Mouse (Mus musculus) stomach, embryonic 16.5 days (tissue): ENCODE measurements at regions not wholly inside any gene's neighbourhood (a gene's known extent, or its start where the extent isn't known, plus 50 kb on each side); places are given as distances from the start of the nearest gene placed in this dataset.

ENCODE experiments used
- ATAC-seq: fragments of 200-750 bp; cut with Nextera tagmentation; 2 replicates; pipeline ENCODE4 v1.8.0; 2017; ENCODE audit warnings: moderate number of reproducible peaks, moderate TSS enrichment; ENCODE audit not compliant: insufficient read depth, low FRiP score
- H3K27ac ChIP-seq: fragments of 300-500 bp; sonication (generic); 2 replicates; pipeline ENCODE4 v1.5.1; 2014; ENCODE audit warnings: low read length
- H3K27me3 ChIP-seq: fragments of 300-500 bp; sonication (generic); 2 replicates; pipeline ENCODE4 v1.6.1; 2014; ENCODE audit warnings: low read length, control low read depth, mixed read lengths; ENCODE audit not compliant: control insufficient read depth, insufficient read depth
- H3K36me3 ChIP-seq: fragments of 300-500 bp; sonication (generic); 2 replicates; pipeline ENCODE4 v1.6.1; 2014; ENCODE audit warnings: low read length; ENCODE audit not compliant: control insufficient read depth, insufficient read depth
- H3K4me1 ChIP-seq: fragments of 300-500 bp; sonication (generic); 2 replicates; pipeline ENCODE4 v1.6.1; 2014; ENCODE audit warnings: low read length, control low read depth, mixed read lengths; ENCODE audit not compliant: control insufficient read depth, insufficient read depth
- H3K4me2 ChIP-seq: fragments of 300-500 bp; sonication (generic); 2 replicates; pipeline ENCODE4 v1.6.1; 2014; ENCODE audit warnings: low read depth, low read length, mixed read lengths
- H3K4me3 ChIP-seq: fragments of 300-500 bp; sonication (generic); replicated peaks from 2 replicates; pipeline ENCODE4 v1.5.1; 2014; ENCODE audit warnings: mild to moderate bottlenecking, low read length
- H3K9ac ChIP-seq: fragments of 300-500 bp; sonication (generic); 2 replicates; pipeline ENCODE4 v1.6.1; 2014; ENCODE audit warnings: low read length
- H3K9me3 ChIP-seq: fragments of 300-500 bp; sonication (generic); replicated peaks from 2 replicates; pipeline ENCODE4 v1.6.1; 2016; ENCODE audit warnings: low read length, control low read depth; ENCODE audit not compliant: control insufficient read depth
- WGBS: fragments of 180-500 bp; shearing (Covaris S2); extraction: QIAGEN DNeasy Blood & Tissue Kit; methylation state at CpG from one replicate; pipeline ENCODE4 v1.1.7; 2014; 5-methylcytosine and 5-hydroxymethylcytosine counted together

GRCm38 (mm10) chr6:49657988-49658387, 164.5 kb upstream of the Npy start:
- H3K4me2 ChIP-seq = no peak overlapping the region
- 59% methylated on average over 9 of the region's 9 CpGs for WGBS
- no peak overlapping the region for H3K27ac ChIP-seq
- no peak overlapping the region for H3K9ac ChIP-seq
- H3K9me3 ChIP-seq = no peaks in the 10 kb centered on the region
- no peak overlapping the region for H3K4me3 ChIP-seq
- H3K4me1 ChIP-seq = peaks cover 2% of the 10 kb centered on the region; the same call in 1 of the 2 replicates
- no peak for ATAC-seq
- H3K36me3 ChIP-seq = no peaks in the 10 kb centered on the region
- no peaks in the 10 kb centered on the region for H3K27me3 ChIP-seq

DNA sequence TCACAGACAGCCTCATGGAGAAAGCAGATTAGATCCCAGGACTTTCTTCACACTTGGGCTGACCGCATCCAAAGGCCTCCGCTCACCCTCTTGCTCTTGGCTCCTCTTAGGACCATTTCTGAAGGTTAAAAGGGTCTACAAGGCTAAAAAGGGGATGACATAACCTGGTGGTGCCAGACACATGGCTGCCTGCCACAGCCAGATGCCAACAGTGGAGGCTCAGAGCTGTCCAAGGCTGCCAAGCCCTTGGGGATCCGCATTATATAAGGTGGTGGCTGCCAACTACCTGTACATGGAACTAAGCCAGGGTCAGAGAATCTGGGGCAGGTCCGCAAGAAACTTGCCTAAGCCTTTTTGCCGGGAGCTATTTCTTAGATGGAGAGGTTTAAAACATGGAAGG, 151.5 kb upstream of the Npy start:
- H3K27me3 ChIP-seq = no peaks in the 10 kb centered on the region
- no peaks in the 10 kb centered on the region for H3K4me1 ChIP-seq
- no peak overlapping the region for H3K4me2 ChIP-seq
- no peaks in the 10 kb centered on the region for H3K36me3 ChIP-seq
- H3K4me3 ChIP-seq = no peak overlapping the region
- 87% methylated on average over 5 of the region's 5 CpGs for WGBS
- no peak overlapping the region for H3K9ac ChIP-seq
- no peak for ATAC-seq
- no peak overlapping the region for H3K27ac ChIP-seq
- H3K9me3 ChIP-seq = no peaks in the 10 kb centered on the region

- no peak for ATAC-seq
- H3K36me3 ChIP-seq = no peaks in the 10 kb centered on the region
- H3K27ac ChIP-seq = no peak overlapping the region
- 76% methylated on average over 2 of the region's 2 CpGs for WGBS
- H3K4me2 ChIP-seq = no peak overlapping the region
- H3K9ac ChIP-seq = no peak overlapping the region
- H3K4me3 ChIP-seq = no peak overlapping the region
- no peaks in the 10 kb centered on the region for H3K4me1 ChIP-seq
- no peaks in the 10 kb centered on the region for H3K27me3 ChIP-seq
- no peaks in the 10 kb centered on the region for H3K9me3 ChIP-seq
These were observed 150.6 kb upstream of the Npy start for GRCm38 (mm10) chr6:49671912-49672311.

- H3K9ac ChIP-seq = no peak overlapping the region
- no peak overlapping the region for H3K4me3 ChIP-seq
- H3K27me3 ChIP-seq = no peaks in the 10 kb centered on the region
- H3K9me3 ChIP-seq = no peaks in the 10 kb centered on the region
- WGBS = 61% methylated on average over 4 of the region's 4 CpGs
- H3K27ac ChIP-seq = no peak overlapping the region
- no peaks in the 10 kb centered on the region for H3K4me1 ChIP-seq
- H3K36me3 ChIP-seq = no peaks in the 10 kb centered on the region
- no peak for ATAC-seq
- no peak overlapping the region for H3K4me2 ChIP-seq
These were observed 135.7 kb upstream of the Npy start for GRCm38 (mm10) chr6:49686776-49687175.

GRCm38 (mm10) chr6:49692032-49692539, 130.4 kb upstream of the Npy start:
- no peak overlapping the region for H3K9ac ChIP-seq
- no peaks in the 10 kb centered on the region for H3K27me3 ChIP-seq
- H3K9me3 ChIP-seq = no peaks in the 10 kb centered on the region
- H3K4me2 ChIP-seq = no peak overlapping the region
- no peak for ATAC-seq
- no peak overlapping the region for H3K27ac ChIP-seq
- 31% methylated on average over 6 of the region's 6 CpGs for WGBS
- H3K4me3 ChIP-seq = no peak overlapping the region
- H3K36me3 ChIP-seq = no peaks in the 10 kb centered on the region
- H3K4me1 ChIP-seq = no peaks in the 10 kb centered on the region

DNA sequence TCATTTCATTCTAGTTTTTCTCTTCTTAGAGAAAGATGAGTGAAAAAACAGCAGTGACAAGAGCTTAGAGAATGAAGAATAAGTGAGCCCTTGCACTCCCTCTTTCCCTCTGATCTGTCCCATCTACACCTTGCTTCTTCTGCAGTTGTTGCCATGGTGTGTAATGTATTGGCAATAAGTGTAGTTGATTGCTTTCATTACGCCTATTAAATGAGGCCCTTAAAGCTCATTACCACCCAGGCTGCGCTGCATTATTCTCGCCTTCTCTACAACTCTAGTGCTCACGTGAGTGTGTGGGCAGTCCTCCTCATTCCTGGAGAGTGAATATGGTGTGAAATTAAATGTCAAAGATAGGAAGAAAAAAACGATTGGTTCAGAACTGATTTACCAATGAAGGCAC, 127.7 kb upstream of the Npy start:
- 74% methylated on average over 5 of the region's 5 CpGs for WGBS
- H3K27me3 ChIP-seq = no peaks in the 10 kb centered on the region
- no peaks in the 10 kb centered on the region for H3K9me3 ChIP-seq
- no peak overlapping the region for H3K4me2 ChIP-seq
- H3K4me1 ChIP-seq = no peaks in the 10 kb centered on the region
- no peak overlapping the region for H3K27ac ChIP-seq
- H3K36me3 ChIP-seq = no peaks in the 10 kb centered on the region
- no peak overlapping the region for H3K9ac ChIP-seq
- no peak overlapping the region for H3K4me3 ChIP-seq
- no peak for ATAC-seq

- no peaks in the 10 kb centered on the region for H3K4me1 ChIP-seq
- H3K9me3 ChIP-seq = no peaks in the 10 kb centered on the region
- no peak overlapping the region for H3K9ac ChIP-seq
- ATAC-seq = no peak
- H3K36me3 ChIP-seq = no peaks in the 10 kb centered on the region
- H3K27me3 ChIP-seq = no peaks in the 10 kb centered on the region
- 78% methylated on average over 10 of the region's 10 CpGs for whole genome bisulfite sequencing
- no peak overlapping the region for H3K4me3 ChIP-seq
- no peak overlapping the region for H3K27ac ChIP-seq
- H3K4me2 ChIP-seq = no peak overlapping the region
These were observed 125.5 kb upstream of the Npy start for GRCm38 (mm10) chr6:49696990-49697389.

- Histone ChIP-seq H3K9ac (no peak overlapping the region), H3K27me3 (no peaks in the 10 kb centered on the region), H3K4me3 (no peak overlapping the region), H3K9me3 (no peaks in the 10 kb centered on the region), H3K4me2 (no peak overlapping the region), H3K27ac (no peak overlapping the region), H3K4me1 (no peaks in the 10 kb centered on the region), H3K36me3 (no peaks in the 10 kb centered on the region)
- 85% methylated on average over 7 of the region's 7 CpGs for WGBS
- ATAC-seq = no peak
These were observed 121.1 kb upstream of the Npy start for GRCm38 (mm10) chr6:49701453-49701852.

- H3K9me3 ChIP-seq = no peaks in the 10 kb centered on the region
- no peak overlapping the region for H3K4me2 ChIP-seq
- no peak overlapping the region for H3K27ac ChIP-seq
- no peaks in the 10 kb centered on the region for H3K4me1 ChIP-seq
- no peaks in the 10 kb centered on the region for H3K36me3 ChIP-seq
- H3K9ac ChIP-seq = no peak overlapping the region
- ATAC-seq = no peak
- H3K4me3 ChIP-seq = no peak overlapping the region
- H3K27me3 ChIP-seq = no peaks in the 10 kb centered on the region
- WGBS = 88% methylated on average over 1 of the region's 1 CpGs
These were observed 109.5 kb upstream of the Npy start for GRCm38 (mm10) chr6:49712980-49713379.

DNA sequence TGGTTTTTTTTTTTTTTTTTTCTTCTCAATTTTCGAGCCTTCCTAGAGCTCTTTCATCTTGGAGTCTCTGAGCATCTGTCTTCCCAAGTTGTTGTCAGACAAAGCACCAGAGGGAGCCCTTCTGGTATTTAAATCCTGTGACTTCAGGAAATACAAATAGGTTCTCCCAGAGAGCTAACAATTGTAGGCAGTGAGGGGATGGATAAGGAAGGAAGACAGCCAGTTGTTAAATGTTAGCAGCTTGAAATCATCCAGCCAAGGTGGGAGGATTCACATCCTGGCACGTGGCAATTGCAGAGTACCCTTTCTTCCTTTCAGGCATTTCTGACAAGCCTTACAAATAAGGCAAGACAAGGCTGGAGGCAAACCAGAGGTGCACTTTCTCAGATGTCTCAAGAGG, 106.0 kb upstream of the Npy start:
- no peaks in the 10 kb centered on the region for H3K4me1 ChIP-seq
- no peak overlapping the region for H3K9ac ChIP-seq
- no peaks in the 10 kb centered on the region for H3K36me3 ChIP-seq
- H3K4me2 ChIP-seq = no peak overlapping the region
- no peaks in the 10 kb centered on the region for H3K9me3 ChIP-seq
- no peak overlapping the region for H3K4me3 ChIP-seq
- H3K27me3 ChIP-seq = no peaks in the 10 kb centered on the region
- no peak for ATAC-seq
- WGBS = 0% methylated on average over 2 of the region's 2 CpGs
- H3K27ac ChIP-seq = no peak overlapping the region
